Mouse (Mus musculus): ENCODE results near the gene Gm36028. TPM values are rescaled to one million over a fixed set of nuclear protein-coding genes. Genes with fewer than 3 reads are reported as not detected.

The Gm36028 gene
- 6.2 and 6.6 TPM in 2 replicates for polyA plus RNA-seq (2015; fragmentation: Nextera tagmentation; extraction: Ambion mirVana)

DNA sequence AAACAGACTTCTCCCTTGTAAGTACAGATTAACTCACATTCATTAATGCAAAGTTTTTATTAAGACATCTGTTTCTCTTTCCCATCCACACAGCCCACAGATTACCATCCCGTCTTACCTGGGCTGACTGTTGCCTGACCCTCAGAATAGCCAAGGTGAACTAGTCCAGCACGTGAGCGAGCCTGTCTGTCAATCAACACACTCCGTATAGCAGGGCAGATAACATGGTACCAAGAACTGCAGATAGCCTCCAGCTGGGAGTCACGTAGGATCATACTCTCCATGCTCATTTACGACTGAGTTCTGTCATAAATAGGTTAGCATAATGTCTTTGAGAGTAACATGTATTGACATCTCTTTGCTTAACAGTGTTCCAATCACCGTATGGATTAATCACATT lies at the start of gene Gm36028:
Gm36028 (minus strand) TSS at position 118 of the 400 bp plus-strand sequence.
- Histone ChIP-seq H3K36me3 (ENCODE audit: control insufficient read depth, insufficient read depth) (no peaks in the 10 kb centered on the region), H3K4me1 (replicated peaks; ENCODE audit: control insufficient read depth, insufficient read depth, low read length) (no peaks in the 10 kb centered on the region), H3K9me3 (ENCODE audit: control insufficient read depth) (no peaks in the 10 kb centered on the region), H3K27ac (ENCODE audit: low read depth, low read length) (no peak within 1 kb of the TSS), H3K9ac (ENCODE audit: low read depth, low read length) (no peak within 1 kb of the TSS), H3K4me2 (replicated peaks; ENCODE audit: low read depth) (no peak within 1 kb of the TSS), H3K27me3 (replicated peaks; ENCODE audit: control insufficient read depth, insufficient read depth, low read length) (no peaks in the 10 kb centered on the region), H3K4me3 (ENCODE audit: low read depth, low read length) (no peak within 1 kb of the TSS)
- 49% methylated on average over 7 of the region's 7 CpGs for WGBS
- TF ChIP-seq CTCF (IDR thresholded peaks at IDR 0.05; ENCODE audit: low read depth) = no peak
- ATAC-seq = no peak

DNA sequence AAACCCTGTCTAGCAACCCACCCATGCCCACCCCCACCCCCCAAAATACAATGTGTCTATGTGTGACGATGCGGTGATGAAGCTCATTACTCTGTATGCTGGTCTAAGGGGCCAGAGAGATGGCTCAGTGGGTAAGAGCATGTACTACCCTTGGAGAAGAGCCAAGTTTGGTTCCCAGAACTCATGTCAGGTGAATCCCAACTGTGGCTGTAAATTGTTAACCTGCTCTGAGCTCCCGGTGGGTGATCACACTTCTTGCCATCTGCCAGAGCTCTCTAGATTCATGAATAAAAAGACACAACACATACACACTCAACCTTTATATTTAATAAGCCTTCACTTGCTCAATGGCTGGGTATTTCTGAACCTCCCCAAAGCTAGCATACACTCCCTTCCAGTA lies 45.5 kb upstream of the Gm36028 start:
- 77% methylated on average over 3 of the region's 3 CpGs for WGBS
- Histone ChIP-seq H3K36me3 (ENCODE audit: control insufficient read depth, insufficient read depth) (no peaks in the 10 kb centered on the region), H3K9ac (ENCODE audit: low read depth, low read length) (no peak overlapping the region), H3K4me2 (replicated peaks; ENCODE audit: low read depth) (no peak overlapping the region), H3K27ac (ENCODE audit: low read depth, low read length) (no peak overlapping the region), H3K4me1 (replicated peaks; ENCODE audit: control insufficient read depth, insufficient read depth, low read length) (no peaks in the 10 kb centered on the region), H3K27me3 (replicated peaks; ENCODE audit: control insufficient read depth, insufficient read depth, low read length) (no peaks in the 10 kb centered on the region), H3K4me3 (ENCODE audit: low read depth, low read length) (no peak overlapping the region), H3K9me3 (ENCODE audit: control insufficient read depth) (peaks cover 5% of the 10 kb centered on the region; the same call in 1 of the 2 replicates)
- ATAC-seq = no peak
- TF ChIP-seq CTCF (IDR thresholded peaks at IDR 0.05; ENCODE audit: low read depth) = no peak

DNA sequence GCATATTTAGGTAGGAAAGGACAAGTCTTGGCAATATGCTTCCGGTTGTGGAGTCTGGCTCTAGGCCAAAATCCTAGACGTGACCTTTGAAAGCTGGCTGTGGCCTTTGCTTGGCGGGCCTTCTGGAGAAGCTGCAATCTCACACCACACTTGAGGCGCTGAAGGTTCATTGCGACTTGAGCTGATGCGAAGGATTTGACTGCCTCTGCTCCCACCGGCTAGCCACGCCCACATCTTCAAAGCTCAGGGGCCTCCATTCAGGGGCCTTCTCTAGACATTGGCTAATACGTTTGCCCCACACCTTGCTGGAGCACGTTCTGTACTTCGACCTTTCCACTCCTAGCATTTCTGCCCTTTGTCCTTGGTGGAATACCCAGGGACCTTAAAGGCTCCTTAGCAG lies 40.4 kb upstream of the Gm36028 start:
- peak; percentile 99 for ATAC-seq
- H3K4me2 ChIP-seq (replicated peaks; ENCODE audit: low read depth) = no peak overlapping the region
- H3K27me3 ChIP-seq (replicated peaks; ENCODE audit: control insufficient read depth, insufficient read depth, low read length) = no peaks in the 10 kb centered on the region
- WGBS = 26% methylated on average over 11 of the region's 11 CpGs
- H3K9ac ChIP-seq (ENCODE audit: low read depth, low read length) = no peak overlapping the region
- no peak overlapping the region for H3K4me3 ChIP-seq (ENCODE audit: low read depth, low read length)
- H3K36me3 ChIP-seq (ENCODE audit: control insufficient read depth, insufficient read depth) = no peaks in the 10 kb centered on the region
- H3K9me3 ChIP-seq (ENCODE audit: control insufficient read depth) = peaks cover 5% of the 10 kb centered on the region; the same call in 1 of the 2 replicates
- H3K27ac ChIP-seq (ENCODE audit: low read depth, low read length) = peak overlapping the region; percentile 9; the same call in 1 of the 2 replicates
- 0 out of 2 replicates have a peak, but pooled peaks cover 2% of the 10 kb centered on the region for H3K4me1 ChIP-seq (replicated peaks; ENCODE audit: control insufficient read depth, insufficient read depth, low read length)
- no peak for TF ChIP-seq CTCF (IDR thresholded peaks at IDR 0.05; ENCODE audit: low read depth)

DNA sequence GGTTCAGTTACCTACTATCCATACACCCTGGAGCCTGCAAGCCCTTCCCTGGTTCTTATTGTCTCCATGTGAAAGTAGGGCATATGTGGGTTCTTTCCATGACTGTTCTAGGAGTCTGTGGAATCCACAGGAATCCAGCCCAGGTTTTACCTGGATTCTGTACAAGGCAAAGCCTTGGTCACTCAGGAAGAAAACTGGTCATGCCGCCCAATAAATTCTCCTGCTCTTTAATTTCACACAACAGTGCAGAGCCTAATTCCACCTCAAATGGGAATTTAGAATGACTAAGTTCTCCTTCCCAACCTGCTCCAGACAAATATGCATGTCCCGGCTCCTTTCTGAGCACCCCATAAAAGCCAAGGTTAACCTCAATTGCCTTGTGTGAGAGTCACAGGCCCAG lies 38.4 kb upstream of the Gm36028 start:
- no peak overlapping the region for H3K4me3 ChIP-seq (ENCODE audit: low read depth, low read length)
- no peak for ATAC-seq
- no peaks in the 10 kb centered on the region for H3K36me3 ChIP-seq (ENCODE audit: control insufficient read depth, insufficient read depth)
- H3K27me3 ChIP-seq (replicated peaks; ENCODE audit: control insufficient read depth, insufficient read depth, low read length) = no peaks in the 10 kb centered on the region
- no peak overlapping the region for H3K4me2 ChIP-seq (replicated peaks; ENCODE audit: low read depth)
- no peak for TF ChIP-seq CTCF (IDR thresholded peaks at IDR 0.05; ENCODE audit: low read depth)
- H3K9me3 ChIP-seq (ENCODE audit: control insufficient read depth) = 0 out of 2 replicates have a peak, but pooled peaks cover 3% of the 10 kb centered on the region
- H3K27ac ChIP-seq (ENCODE audit: low read depth, low read length) = no peak overlapping the region
- WGBS = 30% methylated on average over 2 of the region's 2 CpGs
- 0 out of 2 replicates have a peak, but pooled peaks cover 2% of the 10 kb centered on the region for H3K4me1 ChIP-seq (replicated peaks; ENCODE audit: control insufficient read depth, insufficient read depth, low read length)
- H3K9ac ChIP-seq (ENCODE audit: low read depth, low read length) = no peak overlapping the region

DNA sequence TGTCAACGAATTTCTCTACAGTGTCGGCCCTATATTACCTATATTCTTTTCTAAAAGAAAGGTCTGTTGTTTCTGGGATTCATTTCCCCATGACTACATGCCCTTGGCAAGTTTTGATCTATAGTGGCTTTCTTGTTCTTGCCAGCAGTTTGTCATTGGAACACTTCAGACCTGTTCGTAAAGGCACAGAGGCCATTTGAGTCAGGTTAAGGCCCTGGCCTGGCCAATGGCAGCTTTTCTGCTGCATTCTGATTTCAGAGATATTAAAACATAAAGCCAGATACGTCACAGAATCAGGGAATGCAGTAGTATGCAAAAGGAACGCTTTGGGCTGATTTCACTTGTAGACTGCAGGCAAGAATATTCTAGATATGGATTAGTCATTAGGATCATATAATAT lies 37.8 kb upstream of the Gm36028 start:
- H3K4me1 ChIP-seq (replicated peaks; ENCODE audit: control insufficient read depth, insufficient read depth, low read length) = 0 out of 2 replicates have a peak, but pooled peaks cover 2% of the 10 kb centered on the region
- ATAC-seq = no peak
- 91% methylated on average over 5 of the region's 5 CpGs for WGBS
- H3K9me3 ChIP-seq (ENCODE audit: control insufficient read depth) = no peaks in the 10 kb centered on the region
- H3K27me3 ChIP-seq (replicated peaks; ENCODE audit: control insufficient read depth, insufficient read depth, low read length) = no peaks in the 10 kb centered on the region
- H3K27ac ChIP-seq (ENCODE audit: low read depth, low read length) = no peak overlapping the region
- no peak for TF ChIP-seq CTCF (IDR thresholded peaks at IDR 0.05; ENCODE audit: low read depth)
- no peak overlapping the region for H3K4me2 ChIP-seq (replicated peaks; ENCODE audit: low read depth)
- no peaks in the 10 kb centered on the region for H3K36me3 ChIP-seq (ENCODE audit: control insufficient read depth, insufficient read depth)
- H3K4me3 ChIP-seq (ENCODE audit: low read depth, low read length) = no peak overlapping the region
- H3K9ac ChIP-seq (ENCODE audit: low read depth, low read length) = no peak overlapping the region

DNA sequence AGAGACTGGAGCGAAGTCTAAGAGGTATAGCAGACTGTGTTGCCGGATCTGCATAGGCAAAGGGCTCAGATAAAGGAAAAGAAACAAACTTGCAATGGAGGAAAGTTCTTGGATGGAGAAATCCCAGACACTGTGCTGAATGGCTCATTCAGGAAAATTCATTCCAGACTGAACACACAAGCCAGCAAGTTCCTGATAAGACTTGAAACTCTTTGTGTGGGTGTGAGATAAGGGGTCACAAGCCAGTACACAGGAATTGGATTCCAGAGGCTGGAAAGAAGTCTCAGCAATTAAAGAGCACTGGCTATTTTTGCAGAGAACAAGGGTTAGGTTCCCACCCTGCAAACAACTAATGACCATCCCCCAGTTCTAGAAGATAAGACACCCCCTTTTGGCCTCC lies 33.0 kb upstream of the Gm36028 start:
- H3K4me2 ChIP-seq (replicated peaks; ENCODE audit: low read depth) = no peak overlapping the region
- no peaks in the 10 kb centered on the region for H3K36me3 ChIP-seq (ENCODE audit: control insufficient read depth, insufficient read depth)
- 53% methylated on average over 2 of the region's 2 CpGs for WGBS
- peak overlapping the region; percentile 9; the same call in 1 of the 2 replicates for H3K27ac ChIP-seq (ENCODE audit: low read depth, low read length)
- TF ChIP-seq CTCF (IDR thresholded peaks at IDR 0.05; ENCODE audit: low read depth) = no peak
- H3K4me3 ChIP-seq (ENCODE audit: low read depth, low read length) = no peak overlapping the region
- no peak for ATAC-seq
- no peaks in the 10 kb centered on the region for H3K4me1 ChIP-seq (replicated peaks; ENCODE audit: control insufficient read depth, insufficient read depth, low read length)
- no peaks in the 10 kb centered on the region for H3K27me3 ChIP-seq (replicated peaks; ENCODE audit: control insufficient read depth, insufficient read depth, low read length)
- H3K9ac ChIP-seq (ENCODE audit: low read depth, low read length) = no peak overlapping the region
- no peaks in the 10 kb centered on the region for H3K9me3 ChIP-seq (ENCODE audit: control insufficient read depth)

DNA sequence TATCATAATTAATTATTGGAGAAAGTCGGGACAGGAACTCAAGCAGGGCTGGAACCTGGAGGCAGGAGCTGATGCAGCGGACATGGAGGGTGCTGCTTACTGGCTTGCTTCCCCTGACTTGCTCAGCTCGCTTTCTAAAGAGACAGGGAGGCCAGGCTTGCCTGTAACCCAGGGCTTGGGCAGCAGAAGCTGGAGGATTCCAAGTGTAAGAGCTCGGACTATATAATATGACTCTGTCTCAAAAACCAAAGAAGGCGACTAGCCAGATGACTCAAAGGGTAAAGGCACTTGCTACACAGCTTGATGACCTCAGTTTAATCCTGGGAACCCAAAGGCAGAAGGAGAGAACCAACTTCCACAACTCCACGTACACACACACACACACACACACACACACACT lies 32.4 kb upstream of the Gm36028 start:
- Histone ChIP-seq H3K4me3 (ENCODE audit: low read depth, low read length) (no peak overlapping the region), H3K9me3 (ENCODE audit: control insufficient read depth) (no peaks in the 10 kb centered on the region), H3K4me1 (replicated peaks; ENCODE audit: control insufficient read depth, insufficient read depth, low read length) (no peaks in the 10 kb centered on the region), H3K27me3 (replicated peaks; ENCODE audit: control insufficient read depth, insufficient read depth, low read length) (no peaks in the 10 kb centered on the region), H3K4me2 (replicated peaks; ENCODE audit: low read depth) (no peak overlapping the region), H3K36me3 (ENCODE audit: control insufficient read depth, insufficient read depth) (no peaks in the 10 kb centered on the region), H3K27ac (ENCODE audit: low read depth, low read length) (no peak overlapping the region), H3K9ac (ENCODE audit: low read depth, low read length) (no peak overlapping the region)
- WGBS = 62% methylated on average over 6 of the region's 6 CpGs
- no peak for ATAC-seq
- TF ChIP-seq CTCF (IDR thresholded peaks at IDR 0.05; ENCODE audit: low read depth) = no peak

Measured in intestine, postnatal 0 days (tissue).